In the genomic region with DNA sequence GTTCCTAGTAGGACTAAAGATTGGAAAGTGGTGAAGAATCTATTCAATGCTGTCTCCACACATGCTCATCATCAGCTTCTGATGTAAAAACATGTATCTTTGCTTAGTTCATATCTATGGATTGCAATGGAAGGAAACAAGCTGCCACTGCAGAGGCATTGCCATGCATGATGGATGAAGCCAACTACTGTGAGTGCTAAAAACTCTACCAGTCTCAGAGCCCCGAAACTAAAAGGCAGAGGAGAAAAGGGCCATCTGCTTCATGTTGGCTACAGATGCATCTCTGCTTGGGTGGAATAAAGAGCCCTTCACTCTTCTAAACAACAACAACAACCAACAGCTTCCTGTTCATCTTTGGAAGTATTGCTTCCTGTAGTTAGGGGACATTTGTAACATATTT, we compare ENCODE assay signal across 27 mouse cellular contexts. TPM values are rescaled to one million over a fixed set of nuclear protein-coding genes. Genes with fewer than 3 reads are reported as not detected.
DNase-seq lines count a peak whose midpoint lies in the region; ATAC-seq and TF ChIP-seq lines count a peak whose summit lies in the region.
"Had no signal": no experiment of that assay in that cellular context is flagged by ENCODE, and none has a peak within 500 bp of the region (broad histone marks: within the 10 kb centered on the region; RNA-seq: fewer than 3 reads in every experiment).

No protein-coding gene starts in this region.

- intact Hi-C loops in left cerebral cortex, postnatal 4 days (cut with DNase I): no loop called here

- ATAC-seq in frontal cortex, adult (ENCODE audit: low TSS enrichment): peak; percentile 55; the same call in 1 of the 2 replicates
- ATAC-seq: inflammation-experienced regulatory T-cells, adult 6 months had no signal

- peak; percentile 33 to 35 for DNase-seq in cerebellum, postnatal 10 days
- no peak for DNase-seq in cerebellum, adult 11-12 months
- no peak for DNase-seq in frontal cortex, postnatal 36 days (ENCODE audit: low spot score in 2 of 2)
- peak; percentile 30 for DNase-seq in layer of hippocampus, adult 9-11 months
- no peak for DNase-seq in layer of hippocampus, adult 9-10 months (ENCODE audit: low spot score)
- DNase-seq in brain, embryonic 14.5 days (ENCODE audit: low read depth): peak; percentile 54
- no peak for DNase-seq in left cerebral cortex, postnatal 4 days
- DNase-seq: adrenal gland, adult 8-10 months; cerebellum, adult 18-20 months; gastrocnemius, postnatal 36 days; heart, adult 18-20 months; heart, postnatal 4 days; kidney, adult 11 months; kidney, postnatal 14 days; liver; lung, adult 2 months; lung, postnatal 10 days; midbrain, embryonic 14.5 days; right cerebral cortex, postnatal 4 days; thymus, adult 2 months; thymus, postnatal 36 days had no signal

- no peak for TF ChIP-seq CTCF in brain, embryonic 14.5 days (IDR thresholded peaks at IDR 0.05; ENCODE audit: borderline replicate concordance, extremely low read depth, insufficient read depth, insufficient read length)

- no peak for TF ChIP-seq POLR2A in brain, embryonic 14.5 days (IDR thresholded peaks at IDR 0.05; ENCODE audit: borderline replicate concordance, extremely low read depth, insufficient read depth, insufficient read length, poor library complexity, severe bottlenecking)

RNA-seq across cellular contexts. Expression of gene Cadps, which starts 38.6 kb away (rescaled TPM):
- 121 and 146 TPM in 2 replicates for polyA plus RNA-seq in brain, embryonic 14.5 days (2012; rRNA removed)
- total RNA-seq in left cerebral cortex, postnatal 4 days (2021): 100 to 1,000 TPM; 168 to 175 TPM
- total RNA-seq: common myeloid progenitor, adult 5-6 weeks; gastrocnemius, postnatal 36 days; megakaryocyte-erythroid progenitor cell, adult 5-6 weeks had no signal
- polyA plus RNA-seq: G1E, macrophage had no signal

Comparison
In these comparisons a context has a peak if more than half of its experiments do, and no peak if none do; other contexts are left out.
1. DNase-seq: peak in cerebellum, postnatal 10 days (2 of 2), layer of hippocampus, adult 9-11 months (single experiment) and brain, embryonic 14.5 days (single experiment); none in cerebellum, adult 11-12 months (single experiment), frontal cortex, postnatal 36 days (0 of 2), layer of hippocampus, adult 9-10 months (single experiment) and left cerebral cortex, postnatal 4 days (single experiment).